Mouse (Mus musculus) forebrain, embryonic 11.5 days (tissue): ENCODE measurements around the gene Rbm26. TPM values are rescaled to one million over a fixed set of nuclear protein-coding genes. Genes with fewer than 3 reads are reported as not detected.

Experiments
- ATAC-seq: fragments of 200-750 bp; cut with Nextera tagmentation; replicated peaks from 2 replicates; pipeline ENCODE4 v1.8.0; 2017; ENCODE audit warnings: moderate TSS enrichment; ENCODE audit not compliant: low FRiP score
- DNase-seq: peaks from one replicate; pipeline ENCODE4 v3.0.0-alpha.2; 2017; ENCODE audit warnings: low spot score
- H3K27ac ChIP-seq: fragments of 300-500 bp; sonication (generic); 2 replicates; pipeline ENCODE4 v1.5.1; 2014; ENCODE audit warnings: low read depth, low read length
- H3K27me3 ChIP-seq: fragments of 300-500 bp; sonication (generic); 2 replicates; pipeline ENCODE4 v1.6.1; 2014; ENCODE audit warnings: mild to moderate bottlenecking, low read length, mixed read lengths; ENCODE audit not compliant: control insufficient read depth, insufficient read depth
- H3K36me3 ChIP-seq: fragments of 300-500 bp; sonication (generic); 2 replicates; pipeline ENCODE4 v1.6.1; 2014; ENCODE audit warnings: mild to moderate bottlenecking, low read length, moderate library complexity, mixed read lengths; ENCODE audit not compliant: control insufficient read depth, insufficient read depth
- H3K4me1 ChIP-seq: fragments of 300-500 bp; sonication (generic); replicated peaks from 2 replicates; pipeline ENCODE4 v1.6.1; 2014; ENCODE audit warnings: low read length, mixed read lengths; ENCODE audit not compliant: control insufficient read depth, insufficient read depth
- H3K4me2 ChIP-seq: fragments of 300-500 bp; sonication (generic); 2 replicates; pipeline ENCODE4 v1.6.1; 2014; ENCODE audit warnings: low read depth, mild to moderate bottlenecking, low read length, moderate library complexity, mixed read lengths; ENCODE audit not compliant: severe bottlenecking
- H3K4me3 ChIP-seq: fragments of 300-500 bp; sonication (generic); 2 replicates; pipeline ENCODE4 v1.5.1; 2014; ENCODE audit warnings: low read depth, low read length
- H3K9ac ChIP-seq: fragments of 300-500 bp; sonication (generic); 2 replicates; pipeline ENCODE4 v1.6.1; 2014; ENCODE audit warnings: low read length
- H3K9me3 ChIP-seq: fragments of 300-500 bp; sonication (generic); 2 replicates; pipeline ENCODE4 v1.6.1; 2016; ENCODE audit warnings: low read length, mixed read lengths; ENCODE audit not compliant: control insufficient read depth
- WGBS: fragments of 180-500 bp; shearing (Covaris S2); extraction: QIAGEN DNeasy Blood & Tissue Kit; methylation state at CpG from one replicate; pipeline ENCODE4 v1.1.7; 2014; 5-methylcytosine and 5-hydroxymethylcytosine counted together
- polyA plus RNA-seq: library from polyadenylated mRNA; unstranded; fragments of >200 nt; fragmentation: Nextera tagmentation; extraction: Ambion mirVana; gene quantifications from 2 replicates; pipeline ENCODE4 v1.2.1, GENCODE M21; 2014

The Rbm26 gene
- polyA plus RNA-seq = 43.8 and 48.7 TPM in 2 replicates

DNA sequence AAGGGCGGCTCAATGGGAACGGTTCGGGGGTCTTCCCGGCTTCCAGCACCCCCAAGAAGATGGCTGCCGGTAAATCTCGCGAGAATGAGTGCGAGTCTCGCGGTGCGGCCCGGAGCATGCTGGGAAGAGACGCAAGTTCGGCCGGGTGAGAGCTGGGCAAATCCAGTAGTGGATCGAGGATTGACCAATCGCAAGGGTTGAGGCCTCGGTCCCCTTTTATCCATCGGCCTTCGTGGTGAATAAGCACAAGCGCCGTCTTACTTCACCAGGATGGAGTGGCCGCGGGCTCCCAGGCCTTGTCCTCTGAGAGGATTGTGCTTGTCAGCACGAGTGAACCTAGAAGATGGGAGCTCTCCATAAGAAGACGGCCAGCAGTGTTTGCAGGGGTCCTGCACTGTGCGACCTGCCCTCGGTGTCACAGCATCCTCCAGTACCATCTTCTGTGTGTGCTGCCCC, at the start of gene Rbm26:
Gene Rbm26, minus strand, starts transcription at position 90 of the 456 bp plus-strand sequence.
- 1% methylated on average over 28 of the region's 28 CpGs for WGBS
- no peaks in the 10 kb centered on the region for H3K9me3 ChIP-seq
- ATAC-seq (peak; percentile 96), DNase-seq (peak; percentile 98)
- H3K4me2 ChIP-seq = peak within 1 kb of the TSS; percentile 67
- peak within 1 kb of the TSS; percentile 88 for H3K27ac ChIP-seq
- H3K36me3 ChIP-seq = no peaks in the 10 kb centered on the region
- peak within 1 kb of the TSS; percentile 98 for H3K9ac ChIP-seq
- peak within 1 kb of the TSS; percentile 97 for H3K4me3 ChIP-seq
- peaks cover 7% of the 10 kb centered on the region for H3K4me1 ChIP-seq
- H3K27me3 ChIP-seq = no peaks in the 10 kb centered on the region

DNA sequence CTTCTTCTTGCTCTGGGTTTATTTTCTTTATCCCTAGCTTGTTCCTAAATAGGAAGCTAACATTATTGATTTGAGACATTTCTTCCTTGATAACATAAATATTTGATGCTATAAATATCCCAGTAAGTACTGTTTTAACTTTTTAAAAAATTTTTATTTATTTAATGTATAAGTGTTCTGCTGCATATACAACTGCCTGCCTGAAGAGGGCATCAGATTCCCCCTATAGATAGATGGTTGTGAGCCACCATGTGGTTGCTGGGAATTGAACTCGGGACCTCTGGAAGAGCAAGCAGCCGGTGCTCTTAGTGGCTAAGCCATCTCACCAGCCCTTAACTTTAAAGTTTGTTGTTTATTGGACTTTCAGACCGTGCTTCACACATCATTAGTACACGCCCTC, 48.7 kb upstream of the Rbm26 start:
- no peaks in the 10 kb centered on the region for H3K27me3 ChIP-seq
- H3K9me3 ChIP-seq = no peaks in the 10 kb centered on the region
- no peak overlapping the region for H3K9ac ChIP-seq
- no peak for ATAC-seq
- no peaks in the 10 kb centered on the region for H3K36me3 ChIP-seq
- H3K27ac ChIP-seq = no peak overlapping the region
- H3K4me1 ChIP-seq = no peaks in the 10 kb centered on the region
- H3K4me2 ChIP-seq = no peak overlapping the region
- no peak overlapping the region for H3K4me3 ChIP-seq
- DNase-seq = no peak
- WGBS = 89% methylated on average over 4 of the region's 4 CpGs

DNA sequence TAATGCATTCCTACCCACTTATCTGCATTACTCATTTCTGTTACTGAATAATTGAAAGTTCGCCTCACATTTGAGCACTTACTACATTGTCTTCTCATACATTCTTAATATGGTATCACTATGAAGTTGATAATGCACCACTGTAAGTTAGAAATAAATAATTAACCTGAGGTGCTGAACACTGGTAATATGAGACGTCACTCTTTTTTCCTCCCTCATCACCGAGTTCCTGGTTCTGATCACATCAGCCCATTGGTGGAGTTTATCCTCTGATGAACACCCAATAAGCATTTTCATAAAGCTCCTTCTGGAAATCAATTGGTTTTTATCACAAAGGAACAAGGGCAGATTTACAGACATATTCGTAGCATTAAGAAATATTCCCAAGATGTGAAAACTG, 45.1 kb upstream of the Rbm26 start:
- Histone ChIP-seq H3K27ac (no peak overlapping the region), H3K4me1 (no peaks in the 10 kb centered on the region), H3K9ac (no peak overlapping the region), H3K27me3 (no peaks in the 10 kb centered on the region), H3K9me3 (no peaks in the 10 kb centered on the region), H3K4me3 (no peak overlapping the region), H3K4me2 (no peak overlapping the region), H3K36me3 (no peaks in the 10 kb centered on the region)
- DNase-seq (no peak), ATAC-seq (no peak)
- 87% methylated on average over 4 of the region's 4 CpGs for WGBS

DNA sequence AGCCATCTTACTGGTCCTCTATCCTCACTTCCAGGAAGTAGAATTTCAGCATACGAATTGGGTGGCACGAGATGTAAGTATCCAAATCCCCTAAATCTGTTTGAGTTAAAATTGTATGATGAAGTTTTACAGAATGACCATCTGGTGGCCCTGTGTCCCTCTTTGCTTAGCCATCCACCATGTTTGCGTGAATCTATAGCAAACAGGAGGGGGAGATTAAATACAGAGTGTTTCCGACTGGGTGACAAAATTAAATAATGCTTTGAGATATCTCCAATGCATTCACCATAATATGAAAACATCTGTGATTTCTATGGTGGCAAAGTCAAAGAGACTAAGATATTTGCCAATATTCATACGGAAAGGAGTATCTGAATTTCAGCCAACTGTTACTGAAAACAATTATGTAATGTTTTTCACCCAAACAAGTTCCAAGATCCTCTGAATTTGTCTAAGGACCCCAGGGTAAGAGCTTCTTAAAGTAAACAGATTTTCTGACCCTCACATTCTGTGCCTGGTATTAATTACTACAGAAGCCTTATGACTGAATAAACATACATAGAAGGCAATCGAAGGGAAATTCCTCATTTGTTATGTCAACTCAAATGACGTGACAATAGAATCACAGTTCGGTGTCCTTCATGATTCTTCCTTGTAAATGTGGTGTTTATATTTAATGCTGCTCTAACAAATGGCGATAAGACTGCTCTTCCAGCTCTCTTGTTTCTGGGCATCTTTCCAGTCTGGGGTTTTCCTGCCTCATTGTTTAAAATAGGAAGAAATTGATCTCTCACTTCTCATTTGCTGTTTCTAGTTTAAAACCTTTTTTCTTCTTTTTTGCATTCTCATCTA, 42.6 kb upstream of the Rbm26 start:
- Histone ChIP-seq H3K4me3 (no peak overlapping the region), H3K27me3 (no peaks in the 10 kb centered on the region), H3K9ac (no peak overlapping the region), H3K4me2 (no peak overlapping the region), H3K4me1 (no peaks in the 10 kb centered on the region), H3K9me3 (no peaks in the 10 kb centered on the region), H3K27ac (no peak overlapping the region), H3K36me3 (no peaks in the 10 kb centered on the region)
- WGBS = 81% methylated on average over 9 of the region's 9 CpGs
- ATAC-seq (no peak), DNase-seq (no peak)

DNA sequence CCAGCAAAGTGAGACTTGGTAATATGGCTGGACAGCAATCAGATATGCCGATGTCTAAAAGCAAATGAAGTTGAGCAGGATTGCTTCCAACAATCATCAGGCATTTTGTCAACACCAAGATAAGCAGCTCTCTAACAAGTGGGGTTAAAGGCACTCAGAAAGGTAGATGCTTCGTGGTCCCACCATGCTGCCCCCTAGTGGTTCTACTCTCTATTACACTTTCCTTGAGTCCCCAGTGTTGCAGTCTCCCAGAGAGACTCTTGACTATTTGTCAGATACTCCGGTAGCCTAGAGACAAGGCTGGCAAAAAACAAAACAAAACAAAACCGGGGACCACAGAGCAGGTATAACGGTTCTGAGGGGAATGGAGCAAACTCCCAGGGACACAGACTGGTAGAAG, 21.3 kb upstream of the Rbm26 start:
- Histone ChIP-seq H3K4me3 (no peak overlapping the region), H3K4me2 (no peak overlapping the region), H3K27ac (no peak overlapping the region), H3K27me3 (no peaks in the 10 kb centered on the region), H3K36me3 (no peaks in the 10 kb centered on the region), H3K9me3 (no peaks in the 10 kb centered on the region), H3K9ac (no peak overlapping the region), H3K4me1 (no peaks in the 10 kb centered on the region)
- DNase-seq (no peak), ATAC-seq (no peak)
- WGBS = 63% methylated on average over 5 of the region's 5 CpGs

DNA sequence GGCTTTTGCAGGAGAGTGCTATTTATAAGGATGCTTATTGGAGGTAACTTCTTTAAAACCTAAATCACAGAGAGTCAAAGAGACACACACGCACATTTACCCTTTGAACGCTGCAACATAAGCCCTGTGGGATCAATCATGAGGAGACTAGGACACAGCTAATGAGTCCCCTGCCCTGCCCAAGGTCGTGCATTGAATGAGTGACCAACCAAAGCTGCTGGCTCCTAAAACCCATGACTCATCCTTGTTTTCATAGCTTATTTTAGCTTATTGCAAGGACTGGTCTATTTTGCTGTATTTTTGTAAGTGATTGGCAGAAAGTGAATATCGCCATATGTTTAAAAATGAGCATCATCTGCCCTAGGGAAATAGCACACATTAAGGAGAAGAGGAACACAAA, 17.6 kb upstream of the Rbm26 start:
- Histone ChIP-seq H3K4me1 (no peaks in the 10 kb centered on the region), H3K27ac (no peak overlapping the region), H3K4me3 (no peak overlapping the region), H3K36me3 (no peaks in the 10 kb centered on the region), H3K9me3 (no peaks in the 10 kb centered on the region), H3K4me2 (no peak overlapping the region), H3K27me3 (no peaks in the 10 kb centered on the region), H3K9ac (no peak overlapping the region)
- ATAC-seq (no peak), DNase-seq (no peak)
- 62% methylated on average over 4 of the region's 4 CpGs for WGBS

DNA sequence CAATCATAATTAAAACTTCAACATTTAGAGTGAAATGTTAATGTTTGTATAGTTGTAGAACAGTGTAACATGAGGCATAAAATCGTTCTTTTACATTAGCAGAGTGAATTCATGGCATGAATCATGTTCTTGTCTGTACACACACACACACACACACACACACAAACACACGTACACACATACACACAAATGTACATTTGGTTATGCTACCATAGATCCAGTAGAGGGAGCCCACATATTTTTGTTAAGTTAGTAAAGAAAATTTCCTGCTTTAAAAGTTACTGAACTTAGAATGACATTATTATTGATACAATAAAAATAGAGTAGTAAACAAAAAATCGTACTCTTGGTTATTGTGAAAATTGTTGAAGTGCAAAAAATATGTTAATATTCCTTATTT, 7.7 kb upstream of the Rbm26 start:
- Histone ChIP-seq H3K36me3 (no peaks in the 10 kb centered on the region), H3K27me3 (no peaks in the 10 kb centered on the region), H3K9ac (no peak overlapping the region), H3K4me1 (no peaks in the 10 kb centered on the region), H3K4me3 (no peak overlapping the region), H3K9me3 (no peaks in the 10 kb centered on the region), H3K27ac (no peak overlapping the region), H3K4me2 (no peak overlapping the region)
- 81% methylated on average over 3 of the region's 3 CpGs for WGBS
- DNase-seq (no peak), ATAC-seq (no peak)

DNA sequence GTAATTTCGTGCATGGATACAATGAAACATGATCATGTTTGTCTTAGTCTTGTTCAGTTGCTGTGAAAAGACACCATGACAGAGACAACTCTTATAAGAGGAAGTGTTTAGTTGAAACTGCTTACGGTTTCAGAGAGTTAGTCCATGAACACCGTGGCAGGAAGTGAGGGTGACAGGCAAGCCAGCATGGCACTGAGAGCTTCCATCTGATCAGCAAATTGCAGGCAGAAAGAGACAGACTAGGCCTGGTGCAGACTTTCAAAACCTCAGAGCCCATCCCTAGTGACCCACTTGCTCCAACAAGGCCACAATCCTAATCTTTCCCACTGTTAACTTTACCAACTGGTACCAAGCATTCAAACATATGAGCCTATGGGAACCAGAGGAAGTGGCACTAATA, 5.7 kb upstream of the Rbm26 start:
- Histone ChIP-seq H3K9ac (no peak overlapping the region), H3K27ac (no peak overlapping the region), H3K27me3 (no peaks in the 10 kb centered on the region), H3K4me2 (no peak overlapping the region), H3K4me3 (no peak overlapping the region), H3K36me3 (no peaks in the 10 kb centered on the region), H3K4me1 (no peaks in the 10 kb centered on the region), H3K9me3 (no peaks in the 10 kb centered on the region)
- 77% methylated on average over 3 of the region's 3 CpGs for WGBS
- no peak for ATAC-seq
- DNase-seq = no peak

DNA sequence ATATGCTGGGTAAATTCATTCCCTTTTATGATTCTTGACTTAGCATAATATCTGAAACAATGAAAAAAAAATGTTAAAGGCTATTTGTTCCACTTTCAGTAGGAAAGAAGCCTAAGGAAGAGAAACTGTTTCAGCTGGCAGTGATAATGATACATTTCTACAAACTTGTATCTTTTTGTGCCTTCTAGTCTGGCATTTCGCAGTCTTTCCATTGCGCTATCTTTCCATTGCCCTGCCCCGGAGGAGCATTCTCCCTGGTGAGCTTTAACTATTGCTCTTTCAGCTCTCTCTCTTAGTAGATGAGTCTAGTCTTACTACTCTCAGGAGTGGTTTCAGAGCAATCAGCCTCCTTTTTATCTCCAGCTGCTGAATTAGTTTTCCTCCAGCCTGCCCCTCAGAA, 2.6 kb upstream of the Rbm26 start:
- Histone ChIP-seq H3K27ac (no peak overlapping the region), H3K9ac (no peak overlapping the region), H3K4me1 (peaks cover 7% of the 10 kb centered on the region), H3K36me3 (no peaks in the 10 kb centered on the region), H3K9me3 (no peaks in the 10 kb centered on the region), H3K4me3 (no peak overlapping the region), H3K4me2 (no peak overlapping the region), H3K27me3 (no peaks in the 10 kb centered on the region)
- no peak for DNase-seq
- 94% methylated on average over 3 of the region's 3 CpGs for whole genome bisulfite sequencing
- ATAC-seq = no peak
